ENCODE assay signal across 7 mouse cellular contexts in genomic region chr13:28953581-28953991, GRCm38 (mm10). TPM values are rescaled to one million over a fixed set of nuclear protein-coding genes. Genes with fewer than 3 reads are reported as not detected.
DNase-seq lines count a peak whose midpoint lies in the region; ATAC-seq and TF ChIP-seq lines count a peak whose summit lies in the region.

Gene Sox4 (minus strand): TSS chr13:28953713.

- no peaks in the 10 kb centered on the region for H3K27me3 ChIP-seq in embryonic facial prominence, embryonic 13.5 days
- H3K27me3 ChIP-seq in limb, embryonic 12.5 days, result no peaks in the 10 kb centered on the region
- no peaks in the 10 kb centered on the region for H3K27me3 ChIP-seq in midbrain, embryonic 14.5 days (ENCODE audit: control insufficient read depth, insufficient read depth, low read length)
- peaks cover 5% of the 10 kb centered on the region for H3K27me3 ChIP-seq in spleen, adult 2 months (ENCODE audit: control insufficient read depth, insufficient read depth, low read length)

- H3K36me3 ChIP-seq in embryonic facial prominence, embryonic 13.5 days, result no peaks in the 10 kb centered on the region
- peaks cover 11% of the 10 kb centered on the region; the same call in 1 of the 2 replicates for H3K36me3 ChIP-seq in limb, embryonic 12.5 days
- H3K36me3 ChIP-seq in midbrain, embryonic 14.5 days (ENCODE audit: control insufficient read depth, insufficient read depth, low read length), result peaks cover 4% of the 10 kb centered on the region
- H3K36me3 ChIP-seq in spleen, adult 2 months (ENCODE audit: control insufficient read depth, insufficient read depth, low read length), result no peaks in the 10 kb centered on the region

- peak within 1 kb of the TSS; percentile 62 for H3K4me2 ChIP-seq in embryonic facial prominence, embryonic 13.5 days
- peak within 1 kb of the TSS; percentile 59 for H3K4me2 ChIP-seq in limb, embryonic 12.5 days
- peak within 1 kb of the TSS; percentile 50 for H3K4me2 ChIP-seq in midbrain, embryonic 14.5 days (ENCODE audit: low read length)

- under 1% methylated on average over 19 of the region's 19 CpGs for WGBS in embryonic facial prominence, embryonic 13.5 days
- WGBS in limb, embryonic 12.5 days, result under 1% methylated on average over 19 of the region's 19 CpGs
- WGBS in midbrain, embryonic 14.5 days, result under 1% methylated on average over 19 of the region's 19 CpGs
- 1% methylated on average over 19 of the region's 19 CpGs for WGBS in spleen, adult 2 months

- H3K27ac ChIP-seq in embryonic facial prominence, embryonic 13.5 days, result peak within 1 kb of the TSS; percentile 100
- H3K27ac ChIP-seq in limb, embryonic 12.5 days, result peak within 1 kb of the TSS; percentile 100
- peak within 1 kb of the TSS; percentile 100 for H3K27ac ChIP-seq in midbrain, embryonic 14.5 days (replicated peaks; ENCODE audit: low read depth, low read length)
- H3K27ac ChIP-seq in spleen, adult 2 months (ENCODE audit: insufficient read depth, low read length), result peak within 1 kb of the TSS; percentile 58

- TF ChIP-seq POLR2A in spleen, adult 2 months (IDR thresholded peaks at IDR 0.05; ENCODE audit: low read depth, low read length), result peak; percentile 83

- peak within 1 kb of the TSS; percentile 100 for H3K9ac ChIP-seq in embryonic facial prominence, embryonic 13.5 days
- H3K9ac ChIP-seq in limb, embryonic 12.5 days (replicated peaks), result peak within 1 kb of the TSS; percentile 100
- H3K9ac ChIP-seq in midbrain, embryonic 14.5 days (replicated peaks; ENCODE audit: low read length), result peak within 1 kb of the TSS; percentile 100

- no peaks in the 10 kb centered on the region for H3K9me3 ChIP-seq in embryonic facial prominence, embryonic 13.5 days
- H3K9me3 ChIP-seq in limb, embryonic 12.5 days, result no peaks in the 10 kb centered on the region
- H3K9me3 ChIP-seq in midbrain, embryonic 14.5 days (ENCODE audit: control insufficient read depth, low read length), result no peaks in the 10 kb centered on the region

- ATAC-seq in embryonic facial prominence, embryonic 13.5 days (ENCODE audit: insufficient number of reproducible peaks, insufficient read depth, low FRiP score, low TSS enrichment, low read depth), result peak; percentile 90
- ATAC-seq in limb, embryonic 12.5 days (ENCODE audit: insufficient number of reproducible peaks, insufficient read depth, low FRiP score, low TSS enrichment, low read depth), result peak; percentile 86
- peak; percentile 92 for ATAC-seq in midbrain, embryonic 14.5 days (ENCODE audit: low FRiP score, low TSS enrichment)

- H3K4me1 ChIP-seq in embryonic facial prominence, embryonic 13.5 days, result peaks cover 2% of the 10 kb centered on the region
- H3K4me1 ChIP-seq in limb, embryonic 12.5 days (replicated peaks), result peaks cover 10% of the 10 kb centered on the region
- H3K4me1 ChIP-seq in midbrain, embryonic 14.5 days (ENCODE audit: control insufficient read depth, insufficient read depth, low read length), result peaks cover 9% of the 10 kb centered on the region; the same call in 1 of the 2 replicates
- H3K4me1 ChIP-seq in spleen, adult 2 months (ENCODE audit: control insufficient read depth, insufficient read depth, insufficient read length), result peaks cover 12% of the 10 kb centered on the region

- peak; percentile 79 to 88 for DNase-seq in adrenal gland, postnatal 4 days (ENCODE audit: low spot score in 2 of 2)
- peak; percentile 98 for DNase-seq in heart, adult 8-10 months (ENCODE audit: low spot score)
- DNase-seq in kidney, adult 8-10 months, result peak; percentile 94 to 96
- DNase-seq in midbrain, embryonic 14.5 days, result peak; percentile 99
- peak; percentile 85 to 87 for DNase-seq in spleen, adult 2 months (ENCODE audit: low read depth in 1 of 2, low spot score in 2 of 2)

- TF ChIP-seq CTCF in spleen, adult 2 months (IDR thresholded peaks at IDR 0.05; ENCODE audit: extremely low read depth, insufficient read depth, insufficient read length, insufficient replicate concordance), result no peak

- H3K4me3 ChIP-seq in embryonic facial prominence, embryonic 13.5 days, result peak within 1 kb of the TSS; percentile 83
- H3K4me3 ChIP-seq in limb, embryonic 12.5 days (replicated peaks), result peak within 1 kb of the TSS; percentile 99
- H3K4me3 ChIP-seq in midbrain, embryonic 14.5 days (replicated peaks; ENCODE audit: low read depth, low read length), result peak within 1 kb of the TSS; percentile 81
- peak within 1 kb of the TSS; percentile 59 for H3K4me3 ChIP-seq in spleen, adult 2 months (ENCODE audit: extremely low read depth, insufficient read depth, insufficient read length)

RNA-seq across cellular contexts. Expression of gene Sox4, which starts in this region (rescaled TPM):
- total RNA-seq in adrenal gland, postnatal 4 days (2021), result 10 to 100 TPM; 61.2 to 71.9 TPM
- 68.9 and 80.7 TPM in 2 replicates for polyA plus RNA-seq in embryonic facial prominence, embryonic 13.5 days (2015; fragmentation: Nextera tagmentation; extraction: Ambion mirVana)
- 10 to 100 TPM; 15.2 to 22.1 (median 19.6) TPM for total RNA-seq in heart, adult 8-10 months (2022)
- 131 and 135 TPM in 2 replicates for polyA plus RNA-seq in limb, embryonic 12.5 days (2016; fragmentation: Nextera tagmentation; extraction: Ambion mirVana)
- polyA plus RNA-seq in midbrain, embryonic 14.5 days (2014; fragmentation: Nextera tagmentation; extraction: Ambion mirVana), result 295 and 314 TPM in 2 replicates
- polyA plus RNA-seq in spleen, adult 2 months (2012; rRNA removed), result 6.0 and 10.8 TPM in 2 replicates

Comparison
In these comparisons a context has a peak if more than half of its experiments do, and no peak if none do; other contexts are left out.
1. Peak in every context shown above with its lines: DNase-seq, ATAC-seq, H3K4me3 ChIP-seq and H3K27ac ChIP-seq.